Mouse (Mus musculus): ENCODE results near the gene Adarb1. TPM values are rescaled to one million over a fixed set of nuclear protein-coding genes. Genes with fewer than 3 reads are reported as not detected.

The Adarb1 gene
- polyA plus RNA-seq, 1 experiment from 2014 or later, result 1.1 TPM

- Histone ChIP-seq H3K36me3 (ENCODE audit: control insufficient read depth, insufficient read depth) (no peaks in the 10 kb centered on the region), H3K9ac (ENCODE audit: low read depth, low read length) (no peak overlapping the region), H3K4me3 (ENCODE audit: low read depth, low read length) (no peak overlapping the region), H3K27ac (ENCODE audit: low read length) (no peak overlapping the region), H3K4me2 (ENCODE audit: low read depth, low read length) (no peak overlapping the region), H3K27me3 (ENCODE audit: control insufficient read depth, insufficient read depth, low read depth, low read length) (peaks cover 12% of the 10 kb centered on the region), H3K9me3 (replicated peaks; ENCODE audit: control insufficient read depth, low read length) (no peaks in the 10 kb centered on the region), H3K4me1 (ENCODE audit: control insufficient read depth, low read depth, low read length) (no peaks in the 10 kb centered on the region)
- ATAC-seq (ENCODE audit: low read depth), result no peak
- 56% methylated on average over 4 of the region's 4 CpGs for WGBS (ENCODE audit: insufficient replicate concordance)
Observed at GRCm38 (mm10) chr10:77451822-77452221, 33.8 kb upstream of the Adarb1 start.

GRCm38 (mm10) chr10:77450159-77450464 lies 32.0 kb upstream of the Adarb1 start:
- Histone ChIP-seq H3K9me3 (replicated peaks; ENCODE audit: control insufficient read depth, low read length) (no peaks in the 10 kb centered on the region), H3K27ac (ENCODE audit: low read length) (no peak overlapping the region), H3K4me2 (ENCODE audit: low read depth, low read length) (no peak overlapping the region), H3K36me3 (ENCODE audit: control insufficient read depth, insufficient read depth) (no peaks in the 10 kb centered on the region), H3K4me1 (ENCODE audit: control insufficient read depth, low read depth, low read length) (no peaks in the 10 kb centered on the region), H3K27me3 (ENCODE audit: control insufficient read depth, insufficient read depth, low read depth, low read length) (peaks cover 12% of the 10 kb centered on the region), H3K4me3 (ENCODE audit: low read depth, low read length) (no peak overlapping the region), H3K9ac (ENCODE audit: low read depth, low read length) (no peak overlapping the region)
- no peak for ATAC-seq (ENCODE audit: low read depth)

GRCm38 (mm10) chr10:77449315-77450158 lies 31.5 kb upstream of the Adarb1 start:
- peak overlapping the region; percentile 15; the same call in 1 of the 2 replicates for H3K4me2 ChIP-seq (ENCODE audit: low read depth, low read length)
- H3K4me3 ChIP-seq (ENCODE audit: low read depth, low read length), result no peak overlapping the region
- no peak overlapping the region for H3K9ac ChIP-seq (ENCODE audit: low read depth, low read length)
- 21% methylated on average over 23 of the region's 23 CpGs for WGBS (ENCODE audit: insufficient replicate concordance)
- H3K27me3 ChIP-seq (ENCODE audit: control insufficient read depth, insufficient read depth, low read depth, low read length), result peaks cover 12% of the 10 kb centered on the region
- ATAC-seq (ENCODE audit: low read depth), result peak; percentile 24; the same call in 1 of the 2 replicates
- H3K27ac ChIP-seq (ENCODE audit: low read length), result no peak overlapping the region
- no peaks in the 10 kb centered on the region for H3K36me3 ChIP-seq (ENCODE audit: control insufficient read depth, insufficient read depth)
- no peaks in the 10 kb centered on the region for H3K9me3 ChIP-seq (replicated peaks; ENCODE audit: control insufficient read depth, low read length)
- H3K4me1 ChIP-seq (ENCODE audit: control insufficient read depth, low read depth, low read length), result no peaks in the 10 kb centered on the region

- ATAC-seq (ENCODE audit: low read depth), result peak; percentile 48; the same call in 1 of the 2 replicates
- H3K36me3 ChIP-seq (ENCODE audit: control insufficient read depth, insufficient read depth), result no peaks in the 10 kb centered on the region
- H3K4me2 ChIP-seq (ENCODE audit: low read depth, low read length), result no peak overlapping the region
- H3K4me3 ChIP-seq (ENCODE audit: low read depth, low read length), result no peak overlapping the region
- no peaks in the 10 kb centered on the region for H3K9me3 ChIP-seq (replicated peaks; ENCODE audit: control insufficient read depth, low read length)
- no peak overlapping the region for H3K9ac ChIP-seq (ENCODE audit: low read depth, low read length)
- H3K27me3 ChIP-seq (ENCODE audit: control insufficient read depth, insufficient read depth, low read depth, low read length), result peaks cover 12% of the 10 kb centered on the region
- H3K27ac ChIP-seq (ENCODE audit: low read length), result no peak overlapping the region
- no peaks in the 10 kb centered on the region for H3K4me1 ChIP-seq (ENCODE audit: control insufficient read depth, low read depth, low read length)
- WGBS (ENCODE audit: insufficient replicate concordance), result 30% methylated on average over 6 of the region's 6 CpGs
Observed at GRCm38 (mm10) chr10:77448698-77449247, 30.7 kb upstream of the Adarb1 start.

GRCm38 (mm10) chr10:77448209-77448608 lies 30.1 kb upstream of the Adarb1 start:
- Histone ChIP-seq H3K4me3 (ENCODE audit: low read depth, low read length) (no peak overlapping the region), H3K4me1 (ENCODE audit: control insufficient read depth, low read depth, low read length) (no peaks in the 10 kb centered on the region), H3K27ac (ENCODE audit: low read length) (no peak overlapping the region), H3K9ac (ENCODE audit: low read depth, low read length) (no peak overlapping the region), H3K9me3 (replicated peaks; ENCODE audit: control insufficient read depth, low read length) (no peaks in the 10 kb centered on the region), H3K4me2 (ENCODE audit: low read depth, low read length) (no peak overlapping the region), H3K36me3 (ENCODE audit: control insufficient read depth, insufficient read depth) (no peaks in the 10 kb centered on the region), H3K27me3 (ENCODE audit: control insufficient read depth, insufficient read depth, low read depth, low read length) (peaks cover 12% of the 10 kb centered on the region)
- ATAC-seq (ENCODE audit: low read depth), result no peak
- 70% methylated on average over 7 of the region's 7 CpGs for WGBS (ENCODE audit: insufficient replicate concordance)

- Histone ChIP-seq H3K4me3 (ENCODE audit: low read depth, low read length) (no peak overlapping the region), H3K4me2 (ENCODE audit: low read depth, low read length) (no peak overlapping the region), H3K36me3 (ENCODE audit: control insufficient read depth, insufficient read depth) (no peaks in the 10 kb centered on the region), H3K27ac (ENCODE audit: low read length) (no peak overlapping the region), H3K9ac (ENCODE audit: low read depth, low read length) (no peak overlapping the region), H3K27me3 (ENCODE audit: control insufficient read depth, insufficient read depth, low read depth, low read length) (peaks cover 12% of the 10 kb centered on the region), H3K9me3 (replicated peaks; ENCODE audit: control insufficient read depth, low read length) (no peaks in the 10 kb centered on the region), H3K4me1 (ENCODE audit: control insufficient read depth, low read depth, low read length) (no peaks in the 10 kb centered on the region)
- no peak for ATAC-seq (ENCODE audit: low read depth)
- 16% methylated on average over 2 of the region's 2 CpGs for WGBS (ENCODE audit: insufficient replicate concordance)
Observed at GRCm38 (mm10) chr10:77447755-77448154, 29.7 kb upstream of the Adarb1 start.

- H3K4me2 ChIP-seq (ENCODE audit: low read depth, low read length), result no peak overlapping the region
- no peak overlapping the region for H3K9ac ChIP-seq (ENCODE audit: low read depth, low read length)
- no peaks in the 10 kb centered on the region for H3K27me3 ChIP-seq (ENCODE audit: control insufficient read depth, insufficient read depth, low read depth, low read length)
- no peak overlapping the region for H3K27ac ChIP-seq (ENCODE audit: low read length)
- no peak for ATAC-seq (ENCODE audit: low read depth)
- 62% methylated on average over 4 of the region's 4 CpGs for WGBS (ENCODE audit: insufficient replicate concordance)
- H3K36me3 ChIP-seq (ENCODE audit: control insufficient read depth, insufficient read depth), result no peaks in the 10 kb centered on the region
- H3K4me3 ChIP-seq (ENCODE audit: low read depth, low read length), result no peak overlapping the region
- H3K9me3 ChIP-seq (replicated peaks; ENCODE audit: control insufficient read depth, low read length), result no peaks in the 10 kb centered on the region
- no peaks in the 10 kb centered on the region for H3K4me1 ChIP-seq (ENCODE audit: control insufficient read depth, low read depth, low read length)
Observed at GRCm38 (mm10) chr10:77442250-77442649, 24.2 kb upstream of the Adarb1 start.

- H3K9ac ChIP-seq (ENCODE audit: low read depth, low read length), result no peak overlapping the region
- no peak for ATAC-seq (ENCODE audit: low read depth)
- H3K27me3 ChIP-seq (ENCODE audit: control insufficient read depth, insufficient read depth, low read depth, low read length), result no peaks in the 10 kb centered on the region
- H3K36me3 ChIP-seq (ENCODE audit: control insufficient read depth, insufficient read depth), result no peaks in the 10 kb centered on the region
- H3K4me2 ChIP-seq (ENCODE audit: low read depth, low read length), result no peak overlapping the region
- no peak overlapping the region for H3K27ac ChIP-seq (ENCODE audit: low read length)
- H3K4me3 ChIP-seq (ENCODE audit: low read depth, low read length), result no peak overlapping the region
- no peaks in the 10 kb centered on the region for H3K4me1 ChIP-seq (ENCODE audit: control insufficient read depth, low read depth, low read length)
- 62% methylated on average over 3 of the region's 3 CpGs for WGBS (ENCODE audit: insufficient replicate concordance)
- H3K9me3 ChIP-seq (replicated peaks; ENCODE audit: control insufficient read depth, low read length), result no peaks in the 10 kb centered on the region
Observed at GRCm38 (mm10) chr10:77441812-77442211, 23.7 kb upstream of the Adarb1 start.
